Mouse (Mus musculus) kidney, postnatal 0 days (tissue): ENCODE measurements at regions not wholly inside any gene's neighbourhood (a gene's known extent, or its start where the extent isn't known, plus 50 kb on each side); places are given as distances from the start of the nearest gene placed in this dataset.

Experiments
- ATAC-seq: fragments of 200-750 bp; cut with Nextera tagmentation; replicated peaks from 2 replicates; pipeline ENCODE4 v1.8.0; 2017; ENCODE audit warnings: low read depth, moderate number of reproducible peaks, moderate TSS enrichment, moderate library complexity; ENCODE audit not compliant: low FRiP score
- DNase-seq: peaks from one replicate; pipeline ENCODE4 v3.0.0-alpha.2; 2016; ENCODE audit warnings: low spot score
- H3K27ac ChIP-seq: fragments of 300-500 bp; sonication (generic); 2 replicates; pipeline ENCODE4 v1.5.1; 2014; ENCODE audit warnings: mild to moderate bottlenecking
- H3K27me3 ChIP-seq: fragments of 300-500 bp; sonication (generic); 2 replicates; pipeline ENCODE4 v1.6.1; 2014; ENCODE audit warnings: low read length, mixed read lengths; ENCODE audit not compliant: insufficient read depth
- H3K36me3 ChIP-seq: fragments of 300-500 bp; sonication (generic); 2 replicates; pipeline ENCODE4 v1.6.1; 2014; ENCODE audit warnings: low read length, mixed read lengths; ENCODE audit not compliant: insufficient read depth
- H3K4me1 ChIP-seq: fragments of 300-500 bp; sonication (generic); replicated peaks from 2 replicates; pipeline ENCODE4 v1.6.1; 2014; ENCODE audit warnings: antibody characterized with exemption, low read length, mixed read lengths; ENCODE audit not compliant: insufficient read depth
- H3K4me2 ChIP-seq: fragments of 300-500 bp; sonication (generic); 2 replicates; pipeline ENCODE4 v1.6.1; 2014; ENCODE audit warnings: mild to moderate bottlenecking, low read length, moderate library complexity, mixed read lengths
- H3K4me3 ChIP-seq: fragments of 300-500 bp; sonication (generic); replicated peaks from 2 replicates; pipeline ENCODE4 v1.5.1; 2014; ENCODE audit warnings: low read depth, low read length
- H3K9ac ChIP-seq: fragments of 300-500 bp; sonication (generic); 2 replicates; pipeline ENCODE4 v1.6.1; 2014; ENCODE audit warnings: low read depth, low read length
- H3K9me3 ChIP-seq: fragments of 300-500 bp; sonication (generic); replicated peaks from 2 replicates; pipeline ENCODE4 v1.6.1; 2016; ENCODE audit warnings: low read length, inconsistent platforms, mixed read lengths
- CTCF ChIP-seq: IDR thresholded peaks from 2 replicates; pipeline ENCODE4 v1.5.1; 2016; ENCODE audit warnings: antibody characterized with exemption, low read depth, mild to moderate bottlenecking, moderate library complexity
- WGBS: fragments of 180-500 bp; shearing (Covaris S2); extraction: QIAGEN DNeasy Blood & Tissue Kit; methylation state at CpG from one replicate; pipeline ENCODE4 v1.1.7; 2014; 5-methylcytosine and 5-hydroxymethylcytosine counted together

DNA sequence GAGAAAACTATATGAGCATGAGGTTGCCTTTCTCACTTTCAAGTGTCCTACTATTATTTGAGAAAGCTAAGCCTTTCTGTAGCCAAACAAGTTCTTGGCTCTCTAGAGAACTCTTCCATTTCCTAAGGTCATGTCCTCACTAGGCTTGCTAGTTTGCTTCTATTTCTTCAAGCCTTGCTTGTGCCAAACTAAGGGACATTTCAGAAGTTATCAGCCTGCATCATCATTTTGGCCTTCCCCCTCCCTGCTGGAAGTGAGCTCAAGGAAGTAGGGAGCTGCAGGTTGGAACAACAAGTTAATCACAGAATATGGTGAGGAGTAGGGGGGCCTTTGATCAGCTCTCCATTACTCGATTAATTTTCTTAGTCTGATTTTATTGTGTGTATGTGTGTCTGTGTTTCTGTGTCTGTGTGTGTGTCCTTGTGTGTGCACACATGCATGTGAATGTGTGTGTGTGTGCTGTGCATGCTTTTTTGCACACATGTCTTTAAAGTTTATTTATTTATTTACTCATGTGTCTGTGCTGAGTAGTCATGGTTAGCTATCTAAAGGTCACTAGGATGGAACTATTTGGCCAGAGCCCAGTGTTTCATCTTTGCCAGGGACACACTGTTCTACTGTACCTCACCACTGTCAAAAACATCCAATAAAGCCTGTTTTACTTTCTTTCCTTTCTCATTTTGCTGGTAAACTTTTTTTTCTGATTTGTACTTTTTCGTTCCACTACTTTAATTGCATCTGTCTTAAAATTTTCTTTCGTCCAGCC lies 371.4 kb upstream of the Eda2r start:
- Histone ChIP-seq H3K4me2 (no peak overlapping the region), H3K27ac (no peak overlapping the region), H3K36me3 (no peaks in the 10 kb centered on the region), H3K27me3 (no peaks in the 10 kb centered on the region), H3K4me3 (no peak overlapping the region), H3K9me3 (no peaks in the 10 kb centered on the region), H3K9ac (no peak overlapping the region), H3K4me1 (no peaks in the 10 kb centered on the region)
- 76% methylated on average over 3 of the region's 3 CpGs for WGBS
- ATAC-seq (no peak), DNase-seq (no peak)
- TF ChIP-seq CTCF: no peak

- H3K27me3 ChIP-seq: no peaks in the 10 kb centered on the region
- H3K9me3 ChIP-seq: no peaks in the 10 kb centered on the region
- 62% methylated on average over 3 of the region's 3 CpGs for WGBS
- no peak for TF ChIP-seq CTCF
- H3K4me3 ChIP-seq: no peak overlapping the region
- no peaks in the 10 kb centered on the region for H3K4me1 ChIP-seq
- no peak overlapping the region for H3K9ac ChIP-seq
- no peak overlapping the region for H3K27ac ChIP-seq
- DNase-seq: peak; percentile 0
- H3K36me3 ChIP-seq: no peaks in the 10 kb centered on the region
- ATAC-seq: no peak
- no peak overlapping the region for H3K4me2 ChIP-seq
These were observed 367.3 kb upstream of the Eda2r start for GRCm38 (mm10) chrX:97744356-97744755.

GRCm38 (mm10) chrX:97724537-97724936 lies 347.5 kb upstream of the Eda2r start:
- Histone ChIP-seq H3K4me2 (no peak overlapping the region), H3K27ac (no peak overlapping the region), H3K4me1 (no peaks in the 10 kb centered on the region), H3K9ac (no peak overlapping the region), H3K36me3 (no peaks in the 10 kb centered on the region), H3K9me3 (no peaks in the 10 kb centered on the region), H3K4me3 (no peak overlapping the region), H3K27me3 (no peaks in the 10 kb centered on the region)
- peak; percentile 41 for TF ChIP-seq CTCF
- WGBS: 74% methylated on average over 1 of the region's 1 CpGs
- ATAC-seq: no peak
- no peak for DNase-seq

- ATAC-seq: no peak
- DNase-seq: no peak
- 78% methylated on average over 5 of the region's 5 CpGs for WGBS
- no peak overlapping the region for H3K9ac ChIP-seq
- no peak overlapping the region for H3K4me3 ChIP-seq
- H3K4me2 ChIP-seq: no peak overlapping the region
- H3K27me3 ChIP-seq: no peaks in the 10 kb centered on the region
- H3K9me3 ChIP-seq: no peaks in the 10 kb centered on the region
- H3K4me1 ChIP-seq: no peaks in the 10 kb centered on the region
- H3K27ac ChIP-seq: no peak overlapping the region
- H3K36me3 ChIP-seq: no peaks in the 10 kb centered on the region
- no peak for TF ChIP-seq CTCF
These were observed 330.8 kb upstream of the Eda2r start for GRCm38 (mm10) chrX:97707851-97708250.

DNA sequence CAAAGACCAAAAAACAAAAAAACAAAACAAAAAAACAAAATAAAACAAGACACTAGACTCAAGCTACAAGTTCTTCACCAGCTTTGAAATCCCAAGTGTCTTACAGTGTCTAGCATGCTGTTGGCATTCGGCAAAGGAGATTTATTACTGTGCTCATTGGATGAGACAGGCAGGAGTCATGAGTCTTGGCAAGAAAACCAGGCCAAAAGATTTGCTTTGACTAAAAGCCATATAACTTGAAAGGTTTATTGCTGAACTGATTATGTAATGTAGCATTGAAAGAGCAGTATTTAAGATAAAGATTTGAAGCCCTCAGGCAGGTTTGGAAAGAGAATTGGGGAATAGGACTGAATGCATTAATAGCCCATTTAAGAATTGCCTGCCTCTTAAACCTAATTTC lies 281.7 kb upstream of the Eda2r start:
- no peak overlapping the region for H3K4me2 ChIP-seq
- no peak overlapping the region for H3K4me3 ChIP-seq
- no peaks in the 10 kb centered on the region for H3K27me3 ChIP-seq
- 56% methylated on average over 1 of the region's 1 CpGs for WGBS
- ATAC-seq (no peak), DNase-seq (peak; percentile 2)
- TF ChIP-seq CTCF: no peak
- H3K36me3 ChIP-seq: no peaks in the 10 kb centered on the region
- no peaks in the 10 kb centered on the region for H3K9me3 ChIP-seq
- H3K4me1 ChIP-seq: no peaks in the 10 kb centered on the region
- no peak overlapping the region for H3K27ac ChIP-seq
- H3K9ac ChIP-seq: no peak overlapping the region

GRCm38 (mm10) chrX:97651601-97652290 lies 274.7 kb upstream of the Eda2r start:
- no peak for ATAC-seq

More at GRCm38 (mm10) chrX:97651601-97652290, 274.7 kb upstream of the Eda2r start:
- Histone ChIP-seq H3K4me1 (no peaks in the 10 kb centered on the region), H3K27ac (no peak overlapping the region), H3K36me3 (no peaks in the 10 kb centered on the region), H3K27me3 (no peaks in the 10 kb centered on the region), H3K4me3 (no peak overlapping the region), H3K9me3 (no peaks in the 10 kb centered on the region), H3K4me2 (no peak overlapping the region), H3K9ac (no peak overlapping the region)
- WGBS: 48% methylated on average over 3 of the region's 3 CpGs
- no peak for DNase-seq
- no peak for TF ChIP-seq CTCF
